Mouse (Mus musculus): ENCODE results near the gene Atad5. TPM values are rescaled to one million over a fixed set of nuclear protein-coding genes. Genes with fewer than 3 reads are reported as not detected.
"Not testable (repeated sequence)": the region's sequence is repeated elsewhere in the genome, so short reads cannot be mapped to it uniquely, and the experiment has no call there.

Atad5 gene
- polyA plus RNA-seq (2012; ENCODE audit: insufficient read depth, low replicate concordance) = 0.47 TPM in 1 of 2 replicates, not detected in the other

- H3K4me1 ChIP-seq = peaks cover 58% of the 10 kb centered on the region
- H3K9me3 ChIP-seq = no peaks in the 10 kb centered on the region
- no peaks in the 10 kb centered on the region for H3K27me3 ChIP-seq (replicated peaks)
- H3K4me3 ChIP-seq (replicated peaks) = peak within 1 kb of the TSS; percentile 95
- H3K36me3 ChIP-seq (replicated peaks; ENCODE audit: low read length) = peaks cover 4% of the 10 kb centered on the region
- TF ChIP-seq FLI1 (IDR thresholded peaks at IDR 0.05; ENCODE audit: low read length) = peak; percentile 41; the same call in 1 of the 2 replicates
- no peak for TF ChIP-seq GATA1 (IDR thresholded peaks at IDR 0.05; ENCODE audit: borderline replicate concordance, low read length)
These were observed at the start of gene Atad5 for GRCm38 (mm10) chr11:80088917-80089816. Gene Atad5 (plus strand): TSS chr11:80089400.

GRCm38 (mm10) chr11:80042615-80043418 lies 46.4 kb upstream of the Atad5 start:
- no peak for TF ChIP-seq GATA1 (IDR thresholded peaks at IDR 0.05; ENCODE audit: borderline replicate concordance, low read length)
- no peak for TF ChIP-seq FLI1 (IDR thresholded peaks at IDR 0.05; ENCODE audit: low read length)
- H3K4me3 ChIP-seq (replicated peaks) = no peak overlapping the region
- no peaks in the 10 kb centered on the region for H3K9me3 ChIP-seq
- H3K27me3 ChIP-seq (replicated peaks) = no peaks in the 10 kb centered on the region
- H3K4me1 ChIP-seq = peaks cover 7% of the 10 kb centered on the region
- H3K36me3 ChIP-seq (replicated peaks; ENCODE audit: low read length) = peaks cover 54% of the 10 kb centered on the region

GRCm38 (mm10) chr11:80043419-80043817 lies 45.8 kb upstream of the Atad5 start:
- TF ChIP-seq FLI1 (IDR thresholded peaks at IDR 0.05; ENCODE audit: low read length) = no peak
- TF ChIP-seq GATA1 (IDR thresholded peaks at IDR 0.05; ENCODE audit: borderline replicate concordance, low read length) = no peak
- no peak overlapping the region for H3K4me3 ChIP-seq (replicated peaks)
- H3K4me1 ChIP-seq = peaks cover 7% of the 10 kb centered on the region
- H3K27me3 ChIP-seq (replicated peaks) = no peaks in the 10 kb centered on the region
- H3K36me3 ChIP-seq (replicated peaks; ENCODE audit: low read length) = peaks cover 60% of the 10 kb centered on the region
- no peaks in the 10 kb centered on the region for H3K9me3 ChIP-seq

GRCm38 (mm10) chr11:80046856-80047255 lies 42.3 kb upstream of the Atad5 start:
- no peak for TF ChIP-seq GATA1 (IDR thresholded peaks at IDR 0.05; ENCODE audit: borderline replicate concordance, low read length)
- TF ChIP-seq FLI1 (IDR thresholded peaks at IDR 0.05; ENCODE audit: low read length) = no peak
- H3K9me3 ChIP-seq = no peaks in the 10 kb centered on the region
- H3K27me3 ChIP-seq (replicated peaks) = no peaks in the 10 kb centered on the region
- H3K4me3 ChIP-seq (replicated peaks) = no peak overlapping the region
- peaks cover 86% of the 10 kb centered on the region for H3K36me3 ChIP-seq (replicated peaks; ENCODE audit: low read length)
- H3K4me1 ChIP-seq = peaks cover 8% of the 10 kb centered on the region

GRCm38 (mm10) chr11:80050088-80050487 lies 39.1 kb upstream of the Atad5 start:
- no peaks in the 10 kb centered on the region for H3K27me3 ChIP-seq (replicated peaks)
- no peak for TF ChIP-seq GATA1 (IDR thresholded peaks at IDR 0.05; ENCODE audit: borderline replicate concordance, low read length)
- no peak overlapping the region for H3K4me3 ChIP-seq (replicated peaks)
- H3K36me3 ChIP-seq (replicated peaks; ENCODE audit: low read length) = peaks cover 91% of the 10 kb centered on the region
- H3K4me1 ChIP-seq = peaks cover 16% of the 10 kb centered on the region
- no peaks in the 10 kb centered on the region for H3K9me3 ChIP-seq

GRCm38 (mm10) chr11:80052456-80052855 lies 36.7 kb upstream of the Atad5 start:
- Histone ChIP-seq H3K4me1 (peaks cover 16% of the 10 kb centered on the region), H3K27me3 (replicated peaks) (no peaks in the 10 kb centered on the region), H3K4me3 (replicated peaks) (no peak overlapping the region), H3K9me3 (no peaks in the 10 kb centered on the region), H3K36me3 (replicated peaks; ENCODE audit: low read length) (peaks cover 95% of the 10 kb centered on the region)
- TF ChIP-seq GATA1 (IDR thresholded peaks at IDR 0.05; ENCODE audit: borderline replicate concordance, low read length) = no peak
- TF ChIP-seq FLI1 (IDR thresholded peaks at IDR 0.05; ENCODE audit: low read length) = no peak

GRCm38 (mm10) chr11:80053171-80053570 lies 36.0 kb upstream of the Atad5 start:
- TF ChIP-seq GATA1 (IDR thresholded peaks at IDR 0.05; ENCODE audit: borderline replicate concordance, low read length) (no peak), FLI1 (IDR thresholded peaks at IDR 0.05; ENCODE audit: low read length) (no peak)
- no peak overlapping the region for H3K4me3 ChIP-seq (replicated peaks)
- H3K27me3 ChIP-seq (replicated peaks) = no peaks in the 10 kb centered on the region
- H3K4me1 ChIP-seq = peaks cover 16% of the 10 kb centered on the region
- peaks cover 95% of the 10 kb centered on the region for H3K36me3 ChIP-seq (replicated peaks; ENCODE audit: low read length)
- H3K9me3 ChIP-seq = no peaks in the 10 kb centered on the region

GRCm38 (mm10) chr11:80054659-80055058 lies 34.5 kb upstream of the Atad5 start:
- peaks cover 95% of the 10 kb centered on the region for H3K36me3 ChIP-seq (replicated peaks; ENCODE audit: low read length)
- H3K4me3 ChIP-seq (replicated peaks) = no peak overlapping the region
- TF ChIP-seq FLI1 (IDR thresholded peaks at IDR 0.05; ENCODE audit: low read length) (no peak), GATA1 (IDR thresholded peaks at IDR 0.05; ENCODE audit: borderline replicate concordance, low read length) (no peak)
- H3K27me3 ChIP-seq (replicated peaks) = no peaks in the 10 kb centered on the region
- no peaks in the 10 kb centered on the region for H3K9me3 ChIP-seq
- H3K4me1 ChIP-seq = peaks cover 21% of the 10 kb centered on the region

- peaks cover 20% of the 10 kb centered on the region for H3K4me1 ChIP-seq
- peaks cover 97% of the 10 kb centered on the region for H3K36me3 ChIP-seq (replicated peaks; ENCODE audit: low read length)
- no peaks in the 10 kb centered on the region for H3K9me3 ChIP-seq
- TF ChIP-seq GATA1 (IDR thresholded peaks at IDR 0.05; ENCODE audit: borderline replicate concordance, low read length) = no peak
- H3K27me3 ChIP-seq (replicated peaks) = no peaks in the 10 kb centered on the region
- no peak overlapping the region for H3K4me3 ChIP-seq (replicated peaks)
These were observed 33.1 kb upstream of the Atad5 start for GRCm38 (mm10) chr11:80056141-80056540.

- no peak for TF ChIP-seq GATA1 (IDR thresholded peaks at IDR 0.05; ENCODE audit: borderline replicate concordance, low read length)
- no peaks in the 10 kb centered on the region for H3K27me3 ChIP-seq (replicated peaks)
- no peaks in the 10 kb centered on the region for H3K9me3 ChIP-seq
- peak overlapping the region; percentile 16 for H3K4me3 ChIP-seq (replicated peaks)
- H3K36me3 ChIP-seq (replicated peaks; ENCODE audit: low read length) = peaks cover 78% of the 10 kb centered on the region
- H3K4me1 ChIP-seq = peaks cover 29% of the 10 kb centered on the region
These were observed 27.0 kb upstream of the Atad5 start for GRCm38 (mm10) chr11:80062159-80062558.

- H3K36me3 ChIP-seq (replicated peaks; ENCODE audit: low read length) = peaks cover 46% of the 10 kb centered on the region
- H3K4me3 ChIP-seq (replicated peaks); H3K27me3 ChIP-seq (replicated peaks); H3K9me3 ChIP-seq: not testable (repeated sequence)
- H3K4me1 ChIP-seq = peaks cover 56% of the 10 kb centered on the region
These were observed 22.8 kb upstream of the Atad5 start for GRCm38 (mm10) chr11:80066373-80066772.
